Mouse (Mus musculus) thymus, adult 18-20 months (tissue): ENCODE measurements around the gene C2cd4c.

Experiments used
- DNase-seq, 2 experiments: peaks; one replicate each; pipeline ENCODE4 v3.0.0; 2022; ENCODE audit warnings: mixed read lengths in 2 of 2

C2cd4c gene

DNA sequence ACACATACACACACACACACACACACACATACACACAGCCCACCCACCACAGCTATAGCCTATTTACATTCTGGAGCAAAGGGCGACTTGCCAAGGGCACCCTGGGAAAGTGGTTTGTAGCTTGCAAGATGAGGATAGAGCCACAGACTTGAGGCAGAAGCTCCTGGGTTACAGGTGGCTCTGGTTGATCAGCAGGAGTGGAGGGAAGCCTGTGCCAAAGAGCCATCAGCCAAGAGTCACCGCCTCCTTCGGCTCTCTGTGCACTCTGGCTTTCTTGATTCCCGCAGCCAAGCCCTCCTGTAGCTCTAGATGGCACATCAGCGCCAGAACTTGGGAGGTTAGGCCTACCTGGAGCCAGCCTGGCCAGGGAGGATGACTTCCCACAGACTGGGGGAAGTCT, 2.5 kb downstream of the C2cd4c start:
- no peak for DNase-seq

DNA sequence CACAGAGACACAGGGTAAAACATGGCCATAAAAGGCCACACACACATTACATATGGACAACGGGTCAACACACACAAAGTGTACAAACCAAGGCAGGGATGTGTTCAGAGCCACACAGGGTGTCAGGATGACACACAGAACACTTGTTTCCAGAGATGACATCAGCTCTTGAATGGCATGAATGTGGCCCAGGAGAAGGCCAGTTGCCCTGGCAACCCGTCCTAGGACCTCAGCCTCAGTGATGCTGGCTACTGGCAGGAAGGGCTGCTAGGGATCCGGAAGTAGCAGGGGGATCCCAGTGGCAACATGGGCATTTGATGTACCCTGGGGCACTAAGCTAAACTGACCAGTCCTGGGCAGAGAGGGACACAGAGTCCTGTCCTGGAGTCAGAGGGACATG, 4.5 kb downstream of the C2cd4c start:
- DNase-seq, result no peak

GRCm38 (mm10) chr10:79607892-79608291, 5.9 kb downstream of the C2cd4c start:
- DNase-seq, result no peak

- DNase-seq, result no peak
Observed at GRCm38 (mm10) chr10:79606537-79606936, 7.3 kb downstream of the C2cd4c start.

DNA sequence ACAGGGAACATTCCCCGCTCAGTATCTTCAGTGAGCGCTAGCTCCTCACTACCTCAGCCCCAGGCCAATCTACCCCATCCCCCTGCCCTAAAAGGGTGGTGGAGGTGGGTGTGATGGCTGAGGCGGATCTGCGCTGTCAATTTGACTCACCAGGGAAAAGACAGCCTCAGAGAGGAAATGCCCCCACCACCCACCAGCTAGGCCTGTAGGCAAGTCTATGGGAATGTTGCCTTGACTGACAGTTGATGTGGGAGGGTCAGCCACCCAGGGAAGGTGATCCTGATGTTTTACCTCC, 15.9 kb downstream of the C2cd4c start:
- no peak for DNase-seq

DNA sequence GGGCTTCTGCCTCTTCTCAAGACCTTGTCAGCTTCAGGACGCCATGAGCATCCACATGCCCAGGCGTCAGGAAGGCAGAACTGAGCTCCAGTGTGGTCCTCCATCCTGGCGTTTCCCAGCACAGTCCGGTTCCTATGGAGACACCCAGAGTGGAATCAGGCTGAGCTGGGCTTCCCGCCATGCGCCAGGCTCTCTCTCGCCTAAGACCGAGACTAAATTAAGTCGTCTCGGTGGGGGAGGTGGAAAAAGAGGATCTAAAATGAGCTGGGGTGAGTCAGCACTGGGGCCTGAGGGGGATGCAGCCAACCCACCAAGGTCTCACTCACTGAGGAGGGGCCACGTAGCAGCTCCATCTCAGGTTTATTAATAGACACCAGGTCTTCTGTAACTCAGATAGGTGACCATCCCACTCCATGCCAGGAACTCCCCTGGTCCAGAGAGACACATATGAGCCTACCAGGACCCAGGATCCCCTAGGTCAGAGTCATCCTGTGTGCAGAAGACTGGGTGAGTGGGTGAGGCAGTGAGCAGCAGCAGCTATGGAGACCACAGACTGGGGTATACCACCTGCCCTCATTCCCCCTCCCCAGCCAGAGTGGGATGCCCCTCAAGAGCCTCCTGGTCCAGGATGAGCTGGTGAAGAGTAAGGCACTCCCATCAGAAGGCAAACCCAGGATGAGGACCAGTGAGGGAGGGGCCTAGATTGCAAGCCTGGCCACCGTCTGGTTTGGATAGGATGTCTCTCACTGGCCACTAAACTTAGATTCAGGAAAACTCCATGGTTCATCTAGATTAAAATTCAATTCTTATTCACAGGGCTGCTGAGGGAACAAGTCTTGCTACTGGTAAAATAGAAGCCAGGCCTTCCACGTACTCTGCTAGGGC, 16.5 kb downstream of the C2cd4c start:
- no peak for DNase-seq

DNA sequence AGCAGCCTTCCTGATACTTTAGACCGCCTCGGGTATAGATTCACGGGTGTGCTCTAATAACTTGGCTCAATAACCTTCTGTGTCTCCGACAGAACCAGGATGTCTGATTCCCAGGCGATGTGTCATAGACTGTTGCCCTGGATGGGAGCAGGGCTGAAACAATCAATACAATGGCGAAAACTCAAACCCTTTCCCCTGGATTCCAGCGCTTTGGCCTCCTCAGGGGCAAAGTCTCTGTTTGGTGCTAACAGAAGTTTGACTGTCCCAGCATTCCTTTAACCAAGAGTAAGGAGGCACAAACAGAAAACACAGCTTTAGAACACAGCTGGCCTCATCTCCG, 18.3 kb downstream of the C2cd4c start:
- no peak for DNase-seq

GRCm38 (mm10) chr10:79594872-79595589, 18.8 kb downstream of the C2cd4c start:
- DNase-seq, result no peak

- no peak for DNase-seq
Observed at GRCm38 (mm10) chr10:79594111-79594510, 19.7 kb downstream of the C2cd4c start.

DNA sequence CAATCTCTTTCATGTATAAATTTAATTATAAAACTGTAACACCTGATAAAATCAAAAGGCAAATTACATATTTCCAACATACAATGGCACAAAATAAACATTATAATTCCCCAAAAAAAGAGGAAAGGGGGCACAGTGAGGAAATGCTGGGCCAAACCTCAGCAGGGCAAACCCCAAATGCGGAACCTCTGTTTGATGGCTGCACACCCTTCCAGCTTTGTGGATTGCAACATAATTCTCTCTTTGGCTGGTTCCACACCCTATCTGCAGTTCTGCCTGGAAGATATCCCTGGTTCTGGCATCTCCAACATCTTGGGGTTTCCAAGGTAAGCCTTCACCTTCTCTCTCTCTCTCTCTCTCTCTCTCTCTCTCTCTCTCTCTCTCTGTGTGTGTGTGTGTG, 23.1 kb downstream of the C2cd4c start:
- DNase-seq, result no peak

- no peak for DNase-seq
Observed at GRCm38 (mm10) chr10:79587752-79588126, 26.1 kb downstream of the C2cd4c start.

DNA sequence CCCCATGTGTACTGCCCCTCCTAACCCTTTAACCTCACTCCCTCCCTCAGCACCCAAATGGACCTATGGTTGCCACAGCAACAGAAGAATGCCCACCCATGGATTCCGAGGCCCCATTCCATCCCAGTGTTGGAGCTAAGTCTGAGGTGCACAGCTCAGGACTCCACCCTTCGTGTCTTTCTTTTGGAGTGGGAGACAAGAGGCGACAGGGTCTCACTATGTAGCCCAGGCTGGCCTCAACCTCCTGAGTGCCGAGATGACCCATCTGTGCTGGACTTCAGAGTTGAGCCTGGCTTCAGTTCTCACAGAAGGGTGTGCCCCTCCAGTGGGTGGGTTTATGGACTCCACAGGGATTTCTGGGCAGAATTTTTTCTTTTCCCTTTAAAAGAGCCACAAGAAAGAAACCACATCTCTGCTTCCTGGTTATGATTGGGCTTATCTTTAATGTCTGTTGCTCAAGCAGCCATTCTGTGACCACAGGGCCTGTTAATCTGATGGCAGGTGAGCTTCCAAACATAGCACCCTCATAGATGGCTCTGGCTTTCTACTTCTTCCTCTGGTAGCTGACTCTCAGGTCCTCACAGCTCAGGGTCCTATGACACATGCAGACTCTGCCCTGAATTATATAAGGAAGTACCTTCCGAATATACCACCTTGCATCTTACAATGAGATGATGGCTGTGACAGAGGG, 26.6 kb downstream of the C2cd4c start, which contains the start of gene Theg:
Gene Theg, minus strand, starts transcription at position 271 of the 691 bp plus-strand sequence.
- DNase-seq, result no peak

DNA sequence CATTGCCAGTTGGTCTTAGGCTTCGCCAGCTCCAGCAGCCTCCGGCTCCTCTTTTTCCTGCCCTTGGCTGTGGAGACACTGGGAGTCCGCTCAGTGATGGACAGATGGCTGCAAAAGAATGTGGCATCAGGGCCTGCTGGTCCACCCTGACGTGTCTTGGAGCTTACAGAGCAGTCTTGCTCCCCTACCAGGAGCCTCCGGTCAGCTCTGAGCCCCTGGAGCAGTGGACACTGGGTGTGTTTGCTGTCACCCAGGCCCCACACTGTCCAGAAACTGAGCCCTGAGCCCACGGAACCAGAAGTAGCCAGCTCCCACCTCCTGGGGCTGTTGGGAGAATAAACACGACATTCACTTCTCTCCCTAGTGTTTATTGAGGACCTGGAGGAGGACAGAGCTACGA, 27.6 kb downstream of the C2cd4c start:
- DNase-seq, result no peak

- DNase-seq, result no peak
Observed at GRCm38 (mm10) chr10:79585723-79586122, 28.1 kb downstream of the C2cd4c start.

- DNase-seq, result no peak
Observed at GRCm38 (mm10) chr10:79585136-79585535, 28.7 kb downstream of the C2cd4c start.

DNA sequence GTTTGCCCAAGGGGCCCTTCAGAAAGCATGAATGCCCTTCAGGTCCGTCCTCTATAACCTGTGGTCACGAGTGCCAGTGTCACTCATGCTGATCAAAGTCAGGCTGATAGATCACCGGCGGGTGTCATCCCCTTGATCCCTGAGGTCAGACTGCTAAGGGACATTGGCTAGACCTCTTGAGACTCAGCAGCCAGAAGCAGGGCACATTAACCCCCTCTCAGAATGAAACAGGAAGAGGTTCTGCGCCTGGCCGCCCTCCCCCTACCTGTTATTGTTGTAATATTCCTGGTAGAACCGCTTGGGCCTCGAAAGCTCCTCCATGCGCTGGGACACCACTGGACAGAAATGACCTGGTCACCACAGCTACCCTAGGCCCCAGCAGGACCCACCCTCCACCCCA, 29.4 kb downstream of the C2cd4c start:
- DNase-seq, result no peak

DNA sequence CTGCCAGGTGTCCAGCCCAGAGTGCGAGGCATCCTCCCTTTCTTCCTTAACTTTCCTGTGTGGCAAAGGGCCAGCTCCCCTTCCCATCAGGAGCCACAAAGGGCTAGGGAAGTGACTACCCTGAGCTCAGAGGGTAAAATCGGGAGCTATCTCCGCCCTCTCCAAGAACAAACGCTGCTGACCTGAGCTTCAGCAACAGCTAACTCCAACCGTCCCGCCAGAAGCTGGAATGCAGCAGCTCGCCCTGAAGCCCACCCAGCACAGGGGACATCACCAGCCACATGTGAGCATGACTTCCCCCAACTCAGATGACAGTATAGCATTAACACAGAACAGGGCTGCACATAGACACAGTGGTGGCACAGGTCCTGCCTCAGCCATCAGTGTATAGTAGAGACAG, 29.8 kb downstream of the C2cd4c start:
- DNase-seq, result no peak

- no peak for DNase-seq
Observed at GRCm38 (mm10) chr10:79581501-79581900, 32.3 kb downstream of the C2cd4c start.

GRCm38 (mm10) chr10:79580811-79581210, 33.0 kb downstream of the C2cd4c start:
- no peak for DNase-seq

DNA sequence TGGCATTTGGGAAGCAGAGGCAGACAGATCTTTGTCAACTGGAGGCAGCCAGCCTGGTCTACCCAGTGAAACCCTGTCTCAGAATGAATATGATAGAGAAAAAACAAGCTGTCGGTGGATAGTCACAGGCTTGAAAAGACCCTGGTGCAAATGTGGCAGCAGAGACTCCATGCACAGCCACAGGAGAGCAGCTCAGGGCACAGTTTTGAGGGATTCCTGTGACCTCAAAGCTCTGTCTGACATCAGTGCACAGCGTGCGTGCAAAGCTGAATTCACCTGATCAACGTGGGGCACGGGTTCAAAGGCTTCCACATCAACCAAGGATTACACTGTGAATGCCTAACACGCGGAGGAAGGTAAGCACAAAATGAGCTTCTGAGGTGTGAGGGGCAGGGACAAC, 33.5 kb downstream of the C2cd4c start:
- DNase-seq, result no peak

DNA sequence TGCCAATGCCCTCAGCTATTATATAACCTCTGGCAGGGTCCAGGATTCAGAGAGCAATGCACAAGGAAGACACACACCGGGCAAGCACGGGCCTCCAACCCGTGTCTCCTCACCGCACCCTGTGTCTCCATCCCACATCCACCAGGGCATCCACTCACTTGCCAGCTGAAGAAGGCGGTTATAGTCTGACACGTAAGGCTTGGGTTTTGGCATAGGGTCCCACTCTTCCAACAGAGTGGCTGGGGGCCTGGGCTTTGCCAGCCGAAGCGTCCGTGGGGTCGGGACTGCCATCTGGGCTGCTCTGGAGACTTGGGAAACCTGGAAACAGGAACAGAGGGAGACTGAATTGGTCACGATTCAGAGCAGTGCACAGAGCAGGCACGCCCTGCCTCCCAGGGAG, 34.0 kb downstream of the C2cd4c start:
- DNase-seq, result no peak

- no peak for DNase-seq
Observed at GRCm38 (mm10) chr10:79578891-79579290, 34.9 kb downstream of the C2cd4c start.

DNA sequence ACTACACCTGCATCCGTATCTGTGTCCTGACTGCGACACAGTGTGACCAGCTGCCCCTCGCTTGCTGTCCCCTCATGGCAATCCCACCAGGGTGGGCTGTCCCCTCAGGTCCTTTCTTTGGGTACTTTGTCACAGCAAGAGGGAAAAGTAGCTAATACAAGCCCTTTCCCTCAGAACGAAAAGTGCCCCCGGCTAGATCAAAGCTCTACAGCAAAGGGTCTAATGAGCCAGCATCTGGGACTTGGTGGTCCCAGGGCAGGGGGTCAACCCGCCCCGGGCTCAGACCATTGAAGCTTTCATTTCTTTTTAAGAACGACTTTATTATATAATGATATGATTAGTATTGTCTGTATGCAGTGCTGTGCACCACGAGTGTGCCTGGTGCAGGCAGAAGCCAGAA, 35.5 kb downstream of the C2cd4c start:
- DNase-seq, result no peak

DNA sequence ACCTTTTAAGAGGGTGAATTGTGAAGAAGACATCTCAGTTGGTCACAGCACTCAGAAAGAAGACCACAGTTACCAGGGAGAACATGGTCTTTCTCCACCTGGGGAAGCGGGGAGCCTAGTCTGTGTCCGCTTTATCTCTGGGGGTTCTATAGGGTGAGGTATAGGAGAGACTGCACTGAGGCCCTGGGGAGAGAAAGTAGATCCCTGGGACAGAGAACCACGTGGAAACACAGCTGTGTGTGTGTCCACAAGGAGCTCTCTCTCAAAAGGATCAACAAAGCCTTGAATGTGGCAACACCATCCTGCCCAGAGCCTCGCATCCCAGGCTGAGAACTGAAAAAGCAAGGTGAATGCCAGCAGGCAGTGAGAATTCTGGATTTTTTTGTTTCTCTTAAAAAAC, 36.4 kb downstream of the C2cd4c start:
- no peak for DNase-seq
